Comparison of ENCODE assay signal across 24 mouse cellular contexts in the genomic region with DNA sequence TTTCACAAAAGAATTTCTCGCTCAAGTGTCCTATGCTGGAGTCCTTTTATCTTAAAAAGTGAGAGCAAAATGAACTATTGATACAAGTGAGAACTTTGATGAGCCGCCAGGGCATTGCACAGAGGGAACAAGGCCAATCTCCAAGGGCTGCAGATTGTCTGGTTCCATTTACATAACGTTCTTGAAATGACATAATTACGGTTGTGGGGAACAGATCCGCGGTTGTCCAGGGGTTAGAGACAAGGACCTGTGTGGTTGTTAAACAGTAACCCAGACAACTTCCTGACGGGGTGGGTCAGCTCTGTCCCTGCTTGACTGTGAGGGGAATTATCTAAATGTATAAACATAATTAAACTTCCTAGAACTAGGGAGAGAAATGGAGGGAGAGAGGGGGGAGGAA.
DNase-seq lines count a peak whose midpoint lies in the region; ATAC-seq and TF ChIP-seq lines count a peak whose summit lies in the region.
"Had no signal": no experiment of that assay in that cellular context is flagged by ENCODE, and none has a peak within 500 bp of the region (broad histone marks: within the 10 kb centered on the region; RNA-seq: fewer than 3 reads in every experiment).

No protein-coding gene starts in this region.

- no peak for TF ChIP-seq CTCF in intestine, postnatal 0 days (IDR thresholded peaks at IDR 0.05; ENCODE audit: low read depth)
- TF ChIP-seq CTCF in brain, embryonic 14.5 days (IDR thresholded peaks at IDR 0.05; ENCODE audit: borderline replicate concordance, extremely low read depth, insufficient read depth, insufficient read length) = no peak

- H3K9me3 ChIP-seq in intestine, embryonic 15.5 days = no peaks in the 10 kb centered on the region
- no peaks in the 10 kb centered on the region for H3K9me3 ChIP-seq in intestine, postnatal 0 days (ENCODE audit: control insufficient read depth)
- H3K9me3 ChIP-seq in midbrain, embryonic 14.5 days (ENCODE audit: control insufficient read depth, low read length) = no peaks in the 10 kb centered on the region
- H3K9me3 ChIP-seq in midbrain, embryonic 15.5 days = no peaks in the 10 kb centered on the region
- no peaks in the 10 kb centered on the region; the same call in 1 of the 2 replicates for H3K9me3 ChIP-seq in midbrain, embryonic 11.5 days (ENCODE audit: control insufficient read depth, low read length)
- H3K9me3 ChIP-seq: heart, embryonic 15.5 days; hindbrain, embryonic 15.5 days; neural tube, embryonic 12.5 days had no signal

- no peaks in the 10 kb centered on the region for H3K27me3 ChIP-seq in intestine, embryonic 15.5 days (replicated peaks)
- no peaks in the 10 kb centered on the region for H3K27me3 ChIP-seq in intestine, postnatal 0 days (replicated peaks; ENCODE audit: control insufficient read depth, insufficient read depth, low read length)
- H3K27me3 ChIP-seq in midbrain, embryonic 14.5 days (ENCODE audit: control insufficient read depth, insufficient read depth, low read length) = no peaks in the 10 kb centered on the region
- no peaks in the 10 kb centered on the region for H3K27me3 ChIP-seq in midbrain, embryonic 15.5 days (replicated peaks)
- H3K27me3 ChIP-seq in midbrain, embryonic 11.5 days (ENCODE audit: control insufficient read depth, insufficient read depth, low read length) = no peaks in the 10 kb centered on the region
- H3K27me3 ChIP-seq: embryonic facial prominence, embryonic 12.5 days; forebrain, embryonic 12.5 days; heart, embryonic 15.5 days; hindbrain, embryonic 15.5 days; liver, embryonic 12.5 days; midbrain, embryonic 13.5 days; neural tube, embryonic 12.5 days had no signal

- no peak overlapping the region for H3K4me2 ChIP-seq in intestine, embryonic 15.5 days (replicated peaks)
- H3K4me2 ChIP-seq in intestine, postnatal 0 days (replicated peaks; ENCODE audit: low read depth) = no peak overlapping the region
- H3K4me2 ChIP-seq in midbrain, embryonic 14.5 days (ENCODE audit: low read length) = no peak overlapping the region
- H3K4me2 ChIP-seq in midbrain, embryonic 15.5 days = no peak overlapping the region
- no peak overlapping the region for H3K4me2 ChIP-seq in midbrain, embryonic 11.5 days
- H3K4me2 ChIP-seq: embryonic facial prominence, embryonic 12.5 days; forebrain, embryonic 12.5 days; heart, embryonic 15.5 days; hindbrain, embryonic 15.5 days; liver, embryonic 12.5 days; midbrain, embryonic 13.5 days; neural tube, embryonic 12.5 days had no signal

- no peaks in the 10 kb centered on the region for H3K4me1 ChIP-seq in intestine, embryonic 15.5 days (replicated peaks)
- H3K4me1 ChIP-seq in intestine, postnatal 0 days (replicated peaks; ENCODE audit: control insufficient read depth, insufficient read depth, low read length) = no peaks in the 10 kb centered on the region
- no peaks in the 10 kb centered on the region for H3K4me1 ChIP-seq in midbrain, embryonic 14.5 days (ENCODE audit: control insufficient read depth, insufficient read depth, low read length)
- no peaks in the 10 kb centered on the region for H3K4me1 ChIP-seq in midbrain, embryonic 15.5 days
- H3K4me1 ChIP-seq in midbrain, embryonic 11.5 days (ENCODE audit: control insufficient read depth, insufficient read depth, low read length) = no peaks in the 10 kb centered on the region
- H3K4me1 ChIP-seq: embryonic facial prominence, embryonic 12.5 days; heart, embryonic 15.5 days; liver, embryonic 12.5 days; midbrain, embryonic 13.5 days; neural tube, embryonic 12.5 days had no signal

- ATAC-seq in intestine, embryonic 15.5 days = peak; percentile 28; the same call in 1 of the 2 replicates
- ATAC-seq in intestine, postnatal 0 days = no peak
- no peak for ATAC-seq in midbrain, embryonic 14.5 days (ENCODE audit: low FRiP score, low TSS enrichment)
- no peak for ATAC-seq in midbrain, embryonic 15.5 days (replicated peaks)
- ATAC-seq in midbrain, embryonic 11.5 days (ENCODE audit: low FRiP score) = no peak
- ATAC-seq: liver, embryonic 12.5 days; midbrain, embryonic 13.5 days had no signal

- H3K9ac ChIP-seq in intestine, embryonic 15.5 days = no peak overlapping the region
- no peak overlapping the region for H3K9ac ChIP-seq in intestine, postnatal 0 days (ENCODE audit: low read depth, low read length)
- no peak overlapping the region for H3K9ac ChIP-seq in midbrain, embryonic 14.5 days (replicated peaks; ENCODE audit: low read length)
- no peak overlapping the region for H3K9ac ChIP-seq in midbrain, embryonic 15.5 days
- H3K9ac ChIP-seq in midbrain, embryonic 11.5 days (ENCODE audit: low read length) = no peak overlapping the region
- H3K9ac ChIP-seq: embryonic facial prominence, embryonic 12.5 days; forebrain, embryonic 12.5 days; heart, embryonic 15.5 days; hindbrain, embryonic 15.5 days; liver, embryonic 12.5 days; midbrain, embryonic 13.5 days; neural tube, embryonic 12.5 days had no signal

- DNase-seq in midbrain, embryonic 14.5 days = peak; percentile 35
- DNase-seq in brain, embryonic 14.5 days (ENCODE audit: low read depth) = peak; percentile 51
- peak; percentile 27 for DNase-seq in lung, postnatal 10 days
- DNase-seq in midbrain, embryonic 11.5 days (ENCODE audit: low spot score, missing footprints) = no peak
- DNase-seq in urinary bladder, postnatal 10 days (ENCODE audit: low spot score) = no peak
- DNase-seq: adrenal gland, postnatal 10 days; cerebellum, adult 9-11 months; gastrocnemius, adult 2 months; layer of hippocampus, postnatal 36 days; right cerebral cortex, postnatal 14 days; thymus, adult 2 months had no signal

- no peak for TF ChIP-seq POLR2A in brain, embryonic 14.5 days (IDR thresholded peaks at IDR 0.05; ENCODE audit: borderline replicate concordance, extremely low read depth, insufficient read depth, insufficient read length, poor library complexity, severe bottlenecking)

- WGBS in intestine, embryonic 15.5 days = 14% methylated on average over 7 of the region's 7 CpGs
- WGBS in intestine, postnatal 0 days = 10% methylated on average over 7 of the region's 7 CpGs
- 62% methylated on average over 7 of the region's 7 CpGs for WGBS in midbrain, embryonic 14.5 days
- 52% methylated on average over 7 of the region's 7 CpGs for whole genome bisulfite sequencing in midbrain, embryonic 15.5 days
- WGBS in midbrain, embryonic 11.5 days = 77% methylated on average over 7 of the region's 7 CpGs

- no peaks in the 10 kb centered on the region for H3K36me3 ChIP-seq in intestine, embryonic 15.5 days
- H3K36me3 ChIP-seq in intestine, postnatal 0 days (ENCODE audit: control insufficient read depth, insufficient read depth) = no peaks in the 10 kb centered on the region
- no peaks in the 10 kb centered on the region for H3K36me3 ChIP-seq in midbrain, embryonic 14.5 days (ENCODE audit: control insufficient read depth, insufficient read depth, low read length)
- H3K36me3 ChIP-seq in midbrain, embryonic 15.5 days (replicated peaks) = no peaks in the 10 kb centered on the region
- no peaks in the 10 kb centered on the region for H3K36me3 ChIP-seq in midbrain, embryonic 11.5 days (ENCODE audit: control insufficient read depth, insufficient read depth, low read length)
- H3K36me3 ChIP-seq: embryonic facial prominence, embryonic 12.5 days; forebrain, embryonic 12.5 days; heart, embryonic 15.5 days; hindbrain, embryonic 15.5 days; liver, embryonic 12.5 days; midbrain, embryonic 13.5 days; neural tube, embryonic 12.5 days had no signal

- no peak overlapping the region for H3K4me3 ChIP-seq in intestine, embryonic 15.5 days (replicated peaks)
- no peak overlapping the region for H3K4me3 ChIP-seq in intestine, postnatal 0 days (ENCODE audit: low read depth, low read length)
- H3K4me3 ChIP-seq in midbrain, embryonic 14.5 days (replicated peaks; ENCODE audit: low read depth, low read length) = no peak overlapping the region
- H3K4me3 ChIP-seq in midbrain, embryonic 15.5 days = no peak overlapping the region
- no peak overlapping the region for H3K4me3 ChIP-seq in midbrain, embryonic 11.5 days (ENCODE audit: low read depth, low read length)
- H3K4me3 ChIP-seq: embryonic facial prominence, embryonic 12.5 days; forebrain, embryonic 12.5 days; gastrocnemius, adult 2 months; heart, embryonic 15.5 days; hindbrain, embryonic 15.5 days; layer of hippocampus, adult 2 months; liver, embryonic 12.5 days; midbrain, embryonic 13.5 days; neural tube, embryonic 12.5 days had no signal

- H3K27ac ChIP-seq in intestine, embryonic 15.5 days = no peak overlapping the region
- no peak overlapping the region for H3K27ac ChIP-seq in intestine, postnatal 0 days (ENCODE audit: low read depth, low read length)
- H3K27ac ChIP-seq in midbrain, embryonic 14.5 days (replicated peaks; ENCODE audit: low read depth, low read length) = no peak overlapping the region
- no peak overlapping the region for H3K27ac ChIP-seq in midbrain, embryonic 15.5 days
- H3K27ac ChIP-seq in midbrain, embryonic 11.5 days (ENCODE audit: low read depth, low read length) = no peak overlapping the region
- H3K27ac ChIP-seq: embryonic facial prominence, embryonic 12.5 days; forebrain, embryonic 12.5 days; gastrocnemius, adult 2 months; heart, embryonic 15.5 days; hindbrain, embryonic 15.5 days; kidney, postnatal 0 days; layer of hippocampus, adult 2 months; liver, embryonic 12.5 days; midbrain, embryonic 13.5 days; neural tube, embryonic 12.5 days; stomach, postnatal 0 days had no signal

Comparison
In these comparisons a context has a peak if more than half of its experiments do, and no peak if none do; other contexts are left out.
1. DNase-seq: peak in midbrain, embryonic 14.5 days (single experiment), brain, embryonic 14.5 days (single experiment) and lung, postnatal 10 days (single experiment); none in midbrain, embryonic 11.5 days (single experiment) and urinary bladder, postnatal 10 days (single experiment).